Mouse (Mus musculus): ENCODE measurements around the gene Dmrt2. TPM values are rescaled to one million over a fixed set of nuclear protein-coding genes. Genes with fewer than 3 reads are reported as not detected.

Gene Dmrt2
- 0.19 TPM in 1 of 2 replicates, not detected in the other for polyA plus RNA-seq (2015; fragmentation: Nextera tagmentation; extraction: Ambion mirVana)

- H3K27me3 ChIP-seq (replicated peaks; ENCODE audit: control insufficient read depth, insufficient read depth, low read length): peaks cover 68% of the 10 kb centered on the region
- peaks cover 18% of the 10 kb centered on the region for H3K4me1 ChIP-seq (ENCODE audit: control insufficient read depth, insufficient read depth, low read depth, low read length)
- no peaks in the 10 kb centered on the region for H3K36me3 ChIP-seq (ENCODE audit: control insufficient read depth, insufficient read depth, low read length)
- under 1% methylated on average over 40 of the region's 44 CpGs for WGBS
- no peaks in the 10 kb centered on the region for H3K9me3 ChIP-seq (ENCODE audit: control insufficient read depth, low read length)
- ATAC-seq: peak; percentile 96
- no peak within 1 kb of the TSS for H3K9ac ChIP-seq (ENCODE audit: low read depth, low read length)
- no peak within 1 kb of the TSS for H3K27ac ChIP-seq (ENCODE audit: low read depth, low read length)
- peak within 1 kb of the TSS; percentile 61 for H3K4me2 ChIP-seq (ENCODE audit: low read length)
- peak within 1 kb of the TSS; percentile 37 for H3K4me3 ChIP-seq (ENCODE audit: low read length)
Observed at GRCm38 (mm10) chr19:25672101-25672950, at the start of gene Dmrt2. Gene Dmrt2 (plus strand): TSS chr19:25672411.

GRCm38 (mm10) chr19:25628490-25628889, 43.7 kb upstream of the Dmrt2 start:
- Histone ChIP-seq H3K27ac (ENCODE audit: low read depth, low read length) (no peak overlapping the region), H3K36me3 (ENCODE audit: control insufficient read depth, insufficient read depth, low read length) (no peaks in the 10 kb centered on the region), H3K9me3 (ENCODE audit: control insufficient read depth, low read length) (no peaks in the 10 kb centered on the region), H3K4me1 (ENCODE audit: control insufficient read depth, insufficient read depth, low read depth, low read length) (no peaks in the 10 kb centered on the region), H3K9ac (ENCODE audit: low read depth, low read length) (no peak overlapping the region), H3K27me3 (replicated peaks; ENCODE audit: control insufficient read depth, insufficient read depth, low read length) (peaks cover 24% of the 10 kb centered on the region), H3K4me3 (ENCODE audit: low read length) (no peak overlapping the region), H3K4me2 (ENCODE audit: low read length) (no peak overlapping the region)
- 12% methylated on average over 9 of the region's 9 CpGs for WGBS
- ATAC-seq: peak; percentile 71

- no peaks in the 10 kb centered on the region for H3K27me3 ChIP-seq (replicated peaks; ENCODE audit: control insufficient read depth, insufficient read depth, low read length)
- ATAC-seq: no peak
- no peak overlapping the region for H3K9ac ChIP-seq (ENCODE audit: low read depth, low read length)
- no peaks in the 10 kb centered on the region for H3K4me1 ChIP-seq (ENCODE audit: control insufficient read depth, insufficient read depth, low read depth, low read length)
- no peaks in the 10 kb centered on the region for H3K36me3 ChIP-seq (ENCODE audit: control insufficient read depth, insufficient read depth, low read length)
- peak overlapping the region; percentile 79; the same call in 1 of the 2 replicates for H3K4me2 ChIP-seq (ENCODE audit: low read length)
- WGBS: 90% methylated on average over 5 of the region's 5 CpGs
- no peak overlapping the region for H3K4me3 ChIP-seq (ENCODE audit: low read length)
- H3K9me3 ChIP-seq (ENCODE audit: control insufficient read depth, low read length): no peaks in the 10 kb centered on the region
- H3K27ac ChIP-seq (ENCODE audit: low read depth, low read length): no peak overlapping the region
Observed at GRCm38 (mm10) chr19:25635119-25635518, 37.1 kb upstream of the Dmrt2 start.

GRCm38 (mm10) chr19:25635622-25636244, 36.5 kb upstream of the Dmrt2 start:
- Histone ChIP-seq H3K4me1 (ENCODE audit: control insufficient read depth, insufficient read depth, low read depth, low read length) (no peaks in the 10 kb centered on the region), H3K36me3 (ENCODE audit: control insufficient read depth, insufficient read depth, low read length) (no peaks in the 10 kb centered on the region), H3K27ac (ENCODE audit: low read depth, low read length) (no peak overlapping the region), H3K9me3 (ENCODE audit: control insufficient read depth, low read length) (no peaks in the 10 kb centered on the region), H3K4me3 (ENCODE audit: low read length) (peak overlapping the region; percentile 45), H3K27me3 (replicated peaks; ENCODE audit: control insufficient read depth, insufficient read depth, low read length) (no peaks in the 10 kb centered on the region), H3K9ac (ENCODE audit: low read depth, low read length) (peak overlapping the region; percentile 66), H3K4me2 (ENCODE audit: low read length) (peak overlapping the region; percentile 79)
- ATAC-seq: peak; percentile 91
- 15% methylated on average over 22 of the region's 22 CpGs for WGBS

- no peak for ATAC-seq
- Histone ChIP-seq H3K4me1 (ENCODE audit: control insufficient read depth, insufficient read depth, low read depth, low read length) (no peaks in the 10 kb centered on the region), H3K9me3 (ENCODE audit: control insufficient read depth, low read length) (no peaks in the 10 kb centered on the region), H3K36me3 (ENCODE audit: control insufficient read depth, insufficient read depth, low read length) (no peaks in the 10 kb centered on the region), H3K27ac (ENCODE audit: low read depth, low read length) (no peak overlapping the region), H3K4me2 (ENCODE audit: low read length) (no peak overlapping the region), H3K9ac (ENCODE audit: low read depth, low read length) (no peak overlapping the region), H3K27me3 (replicated peaks; ENCODE audit: control insufficient read depth, insufficient read depth, low read length) (no peaks in the 10 kb centered on the region), H3K4me3 (ENCODE audit: low read length) (no peak overlapping the region)
- WGBS: 76% methylated on average over 11 of the region's 11 CpGs
Observed at GRCm38 (mm10) chr19:25638766-25639361, 33.3 kb upstream of the Dmrt2 start.

- Histone ChIP-seq H3K4me1 (ENCODE audit: control insufficient read depth, insufficient read depth, low read depth, low read length) (no peaks in the 10 kb centered on the region), H3K4me3 (ENCODE audit: low read length) (no peak overlapping the region), H3K27ac (ENCODE audit: low read depth, low read length) (no peak overlapping the region), H3K36me3 (ENCODE audit: control insufficient read depth, insufficient read depth, low read length) (no peaks in the 10 kb centered on the region), H3K4me2 (ENCODE audit: low read length) (no peak overlapping the region), H3K27me3 (replicated peaks; ENCODE audit: control insufficient read depth, insufficient read depth, low read length) (no peaks in the 10 kb centered on the region), H3K9ac (ENCODE audit: low read depth, low read length) (no peak overlapping the region), H3K9me3 (ENCODE audit: control insufficient read depth, low read length) (no peaks in the 10 kb centered on the region)
- WGBS: 85% methylated on average over 6 of the region's 6 CpGs
- no peak for ATAC-seq
Observed at GRCm38 (mm10) chr19:25641786-25642185, 30.4 kb upstream of the Dmrt2 start.

GRCm38 (mm10) chr19:25647136-25647535, 25.1 kb upstream of the Dmrt2 start:
- Histone ChIP-seq H3K36me3 (ENCODE audit: control insufficient read depth, insufficient read depth, low read length) (no peaks in the 10 kb centered on the region), H3K4me3 (ENCODE audit: low read length) (no peak overlapping the region), H3K27me3 (replicated peaks; ENCODE audit: control insufficient read depth, insufficient read depth, low read length) (no peaks in the 10 kb centered on the region; the same call in 1 of the 2 replicates), H3K4me1 (ENCODE audit: control insufficient read depth, insufficient read depth, low read depth, low read length) (no peaks in the 10 kb centered on the region), H3K27ac (ENCODE audit: low read depth, low read length) (no peak overlapping the region), H3K9me3 (ENCODE audit: control insufficient read depth, low read length) (no peaks in the 10 kb centered on the region), H3K9ac (ENCODE audit: low read depth, low read length) (no peak overlapping the region), H3K4me2 (ENCODE audit: low read length) (no peak overlapping the region)
- WGBS: 69% methylated on average over 3 of the region's 3 CpGs
- ATAC-seq: no peak

GRCm38 (mm10) chr19:25648701-25649100, 23.5 kb upstream of the Dmrt2 start:
- Histone ChIP-seq H3K27ac (ENCODE audit: low read depth, low read length) (no peak overlapping the region), H3K4me1 (ENCODE audit: control insufficient read depth, insufficient read depth, low read depth, low read length) (no peaks in the 10 kb centered on the region), H3K9me3 (ENCODE audit: control insufficient read depth, low read length) (no peaks in the 10 kb centered on the region), H3K9ac (ENCODE audit: low read depth, low read length) (no peak overlapping the region), H3K36me3 (ENCODE audit: control insufficient read depth, insufficient read depth, low read length) (no peaks in the 10 kb centered on the region), H3K4me3 (ENCODE audit: low read length) (no peak overlapping the region), H3K4me2 (ENCODE audit: low read length) (no peak overlapping the region), H3K27me3 (replicated peaks; ENCODE audit: control insufficient read depth, insufficient read depth, low read length) (no peaks in the 10 kb centered on the region; the same call in 1 of the 2 replicates)
- WGBS: 78% methylated on average over 4 of the region's 4 CpGs
- ATAC-seq: no peak

- no peak overlapping the region for H3K9ac ChIP-seq (ENCODE audit: low read depth, low read length)
Observed at GRCm38 (mm10) chr19:25650474-25650873, 21.7 kb upstream of the Dmrt2 start.

More at GRCm38 (mm10) chr19:25650474-25650873, 21.7 kb upstream of the Dmrt2 start:
- H3K27me3 ChIP-seq (replicated peaks; ENCODE audit: control insufficient read depth, insufficient read depth, low read length): no peaks in the 10 kb centered on the region; the same call in 1 of the 2 replicates
- no peaks in the 10 kb centered on the region for H3K9me3 ChIP-seq (ENCODE audit: control insufficient read depth, low read length)
- H3K4me1 ChIP-seq (ENCODE audit: control insufficient read depth, insufficient read depth, low read depth, low read length): no peaks in the 10 kb centered on the region
- H3K4me2 ChIP-seq (ENCODE audit: low read length): no peak overlapping the region
- no peak overlapping the region for H3K4me3 ChIP-seq (ENCODE audit: low read length)
- WGBS: 80% methylated on average over 10 of the region's 10 CpGs
- no peaks in the 10 kb centered on the region for H3K36me3 ChIP-seq (ENCODE audit: control insufficient read depth, insufficient read depth, low read length)
- no peak for ATAC-seq
- H3K27ac ChIP-seq (ENCODE audit: low read depth, low read length): no peak overlapping the region
